Mouse (Mus musculus) forebrain, embryonic 14.5 days (tissue): ENCODE data around the gene Mrtfa. TPM values are rescaled to one million over a fixed set of nuclear protein-coding genes. Genes with fewer than 3 reads are reported as not detected.

Experiments used
- ATAC-seq: fragments of 200-750 bp; cut with Nextera tagmentation; 2 replicates; pipeline ENCODE4 v1.8.0; 2017; ENCODE audit warnings: mild to moderate bottlenecking, moderate library complexity
- DNase-seq: peaks from one replicate; pipeline ENCODE4 v3.0.0-alpha.2; 2015; ENCODE audit warnings: low spot score
- H3K27ac ChIP-seq: fragments of 300-500 bp; sonication (generic); 2 replicates; pipeline ENCODE4 v1.5.1; 2014; ENCODE audit warnings: low read depth, mild to moderate bottlenecking, control low read depth, low read length, moderate library complexity
- H3K27me3 ChIP-seq: fragments of 300-500 bp; sonication (generic); replicated peaks from 2 replicates; pipeline ENCODE4 v1.6.1; 2014; ENCODE audit warnings: low read length, control low read depth, mixed read lengths; ENCODE audit not compliant: control insufficient read depth, insufficient read depth
- H3K36me3 ChIP-seq: fragments of 300-500 bp; sonication (generic); 2 replicates; pipeline ENCODE4 v1.6.1; 2014; ENCODE audit warnings: low read length, control low read depth; ENCODE audit not compliant: control insufficient read depth, insufficient read depth
- H3K4me1 ChIP-seq: fragments of 300-500 bp; sonication (generic); 2 replicates; pipeline ENCODE4 v1.6.1; 2014; ENCODE audit warnings: antibody characterized with exemption, low read length, control low read depth; ENCODE audit not compliant: control insufficient read depth, insufficient read depth
- H3K4me2 ChIP-seq: fragments of 300-500 bp; sonication (generic); 2 replicates; pipeline ENCODE4 v1.6.1; 2014; ENCODE audit warnings: mild to moderate bottlenecking, control low read depth, low read length
- H3K4me3 ChIP-seq: fragments of 300-500 bp; sonication (generic); 2 replicates; pipeline ENCODE4 v1.5.1; 2014; ENCODE audit warnings: low read depth, low read length, control low read depth
- H3K9ac ChIP-seq: fragments of 300-500 bp; sonication (generic); 2 replicates; pipeline ENCODE4 v1.6.1; 2014; ENCODE audit warnings: mild to moderate bottlenecking, low read length, control low read depth, moderate library complexity
- H3K9me3 ChIP-seq: fragments of 300-500 bp; sonication (generic); replicated peaks from 2 replicates; pipeline ENCODE4 v1.6.1; 2016; ENCODE audit warnings: low read length, control low read depth, mixed read lengths; ENCODE audit not compliant: control insufficient read depth
- WGBS: fragments of 180-500 bp; shearing (Covaris S2); extraction: QIAGEN DNeasy Blood & Tissue Kit; methylation state at CpG from one replicate; pipeline ENCODE4 v1.1.7; 2014; 5-methylcytosine and 5-hydroxymethylcytosine counted together
- polyA plus RNA-seq: library from polyadenylated mRNA; unstranded; fragments of >200 nt; fragmentation: Nextera tagmentation; extraction: Ambion mirVana; gene quantifications from 2 replicates; pipeline ENCODE4 v1.2.1, GENCODE M21; 2014

The Mrtfa gene
- polyA plus RNA-seq, 1 experiment from 2014 or later: 13.6 TPM

DNA sequence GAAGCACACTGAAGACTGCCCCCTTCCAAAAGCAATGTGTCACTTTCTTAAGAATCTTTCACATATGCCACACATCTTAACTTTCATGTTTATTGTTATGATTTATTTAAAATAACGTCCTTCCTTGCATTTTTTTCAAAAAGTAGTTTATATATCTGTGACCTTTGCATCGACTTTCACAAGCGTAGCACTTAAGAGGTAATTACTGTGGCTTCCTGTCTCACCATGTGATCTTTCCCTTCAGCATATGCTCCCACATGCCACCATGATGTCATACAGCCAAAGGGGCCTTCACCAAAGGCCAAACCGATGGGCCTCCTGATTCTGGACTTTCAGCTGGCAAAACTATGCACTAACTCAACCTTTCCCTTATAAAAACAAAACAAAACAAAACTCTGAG, 109.3 kb downstream of the Mrtfa start:
- no peaks in the 10 kb centered on the region for H3K36me3 ChIP-seq
- no peak overlapping the region for H3K4me2 ChIP-seq
- WGBS: 84% methylated on average over 4 of the region's 4 CpGs
- H3K4me1 ChIP-seq: peaks cover under 1% of the 10 kb centered on the region; the same call in 1 of the 2 replicates
- H3K9ac ChIP-seq: no peak overlapping the region
- DNase-seq: no peak
- no peak overlapping the region for H3K27ac ChIP-seq
- H3K4me3 ChIP-seq: no peak overlapping the region
- ATAC-seq: no peak
- no peaks in the 10 kb centered on the region for H3K9me3 ChIP-seq
- no peaks in the 10 kb centered on the region for H3K27me3 ChIP-seq

DNA sequence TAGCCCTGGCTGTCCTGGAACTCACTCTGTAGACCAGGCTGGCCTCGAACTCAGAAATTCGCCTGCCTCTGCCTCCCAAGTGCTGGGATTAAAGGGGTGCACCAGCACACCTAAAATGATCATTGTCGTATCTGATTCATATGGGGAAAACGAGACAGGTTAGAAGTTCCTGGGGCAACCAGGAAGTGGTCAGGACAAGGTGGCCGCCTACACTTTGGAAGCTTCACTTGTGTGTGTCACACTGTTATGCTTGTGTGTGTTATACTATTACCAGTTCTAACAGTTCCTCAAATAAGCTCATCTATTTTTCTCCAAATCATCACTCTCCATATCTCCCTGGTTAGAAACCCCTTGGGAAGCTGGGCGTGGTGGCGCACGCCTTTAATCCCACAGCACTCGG, 110.2 kb downstream of the Mrtfa start:
- Histone ChIP-seq H3K4me1 (no peaks in the 10 kb centered on the region), H3K27me3 (no peaks in the 10 kb centered on the region), H3K9ac (no peak overlapping the region), H3K27ac (no peak overlapping the region), H3K4me2 (no peak overlapping the region), H3K9me3 (no peaks in the 10 kb centered on the region), H3K4me3 (no peak overlapping the region), H3K36me3 (no peaks in the 10 kb centered on the region)
- 95% methylated on average over 9 of the region's 9 CpGs for WGBS
- no peak for ATAC-seq
- DNase-seq: no peak

DNA sequence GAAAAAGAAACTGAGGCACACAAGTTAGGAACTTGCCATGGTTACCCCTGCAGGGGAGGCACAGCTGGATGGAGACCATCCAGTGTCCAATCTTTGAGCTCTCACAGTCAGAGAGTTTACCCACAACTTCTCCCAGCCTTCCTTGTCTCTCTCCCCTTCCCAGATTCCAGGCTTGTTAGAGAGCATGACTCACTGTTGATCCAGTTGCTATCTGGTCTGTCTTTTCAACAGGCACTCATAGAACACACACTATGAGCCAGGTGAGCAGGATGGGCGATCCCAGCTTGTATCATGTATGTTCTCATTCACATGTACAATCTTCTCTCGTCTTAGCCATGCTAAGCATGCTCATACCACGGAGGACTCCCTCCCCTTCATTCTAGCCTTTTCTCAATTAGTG, 111.3 kb downstream of the Mrtfa start:
- DNase-seq (no peak), ATAC-seq (no peak)
- 93% methylated on average over 3 of the region's 3 CpGs for WGBS
- H3K4me3 ChIP-seq: no peak overlapping the region
- no peak overlapping the region for H3K4me2 ChIP-seq
- H3K9me3 ChIP-seq: no peaks in the 10 kb centered on the region
- H3K9ac ChIP-seq: no peak overlapping the region
- no peaks in the 10 kb centered on the region for H3K36me3 ChIP-seq
- no peaks in the 10 kb centered on the region for H3K4me1 ChIP-seq
- no peaks in the 10 kb centered on the region for H3K27me3 ChIP-seq
- no peak overlapping the region for H3K27ac ChIP-seq

DNA sequence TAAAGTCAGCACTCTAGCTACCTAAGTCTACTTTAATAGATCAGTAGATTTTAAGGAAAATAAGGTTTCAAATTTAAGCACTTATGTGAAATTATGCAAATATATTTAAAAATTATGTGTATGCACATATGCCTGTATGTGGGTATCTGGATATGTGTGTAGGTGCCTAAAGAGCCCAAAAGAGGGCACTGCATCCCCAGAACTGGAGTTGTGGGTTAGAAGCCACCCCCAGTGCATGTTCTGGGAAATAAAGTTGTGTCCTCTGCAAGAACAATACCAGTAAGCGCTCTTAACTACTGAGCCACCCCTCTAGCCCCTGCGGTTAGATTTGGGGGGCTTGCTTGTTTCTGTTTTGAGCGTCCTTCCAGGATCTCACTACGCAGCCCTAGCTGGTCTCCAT, 113.0 kb downstream of the Mrtfa start:
- H3K4me3 ChIP-seq: no peak overlapping the region
- WGBS: 96% methylated on average over 4 of the region's 4 CpGs
- no peaks in the 10 kb centered on the region for H3K27me3 ChIP-seq
- DNase-seq (no peak), ATAC-seq (no peak)
- H3K9me3 ChIP-seq: no peaks in the 10 kb centered on the region
- no peak overlapping the region for H3K9ac ChIP-seq
- no peaks in the 10 kb centered on the region for H3K36me3 ChIP-seq
- no peak overlapping the region for H3K27ac ChIP-seq
- no peaks in the 10 kb centered on the region for H3K4me1 ChIP-seq
- no peak overlapping the region for H3K4me2 ChIP-seq

DNA sequence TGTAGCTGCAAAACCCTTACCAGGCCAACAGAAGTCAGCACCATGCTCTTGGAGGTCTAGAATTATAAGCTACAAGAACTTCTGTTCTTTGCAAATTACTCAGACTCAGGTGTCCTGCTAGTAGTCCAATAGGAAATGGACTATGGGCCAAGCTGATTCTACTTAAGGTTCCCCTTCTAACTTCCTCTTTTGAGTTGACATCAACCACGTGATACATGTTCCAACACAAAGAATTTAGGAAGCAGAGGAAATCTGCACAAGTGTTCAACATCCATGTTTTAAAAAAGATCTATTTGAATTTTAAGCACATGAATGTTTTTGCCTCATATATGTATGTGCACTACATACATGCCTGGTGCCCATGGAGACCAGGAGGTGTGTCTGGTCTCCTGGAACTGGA, 116.0 kb downstream of the Mrtfa start:
- no peak overlapping the region for H3K9ac ChIP-seq
- no peak overlapping the region for H3K4me3 ChIP-seq
- ATAC-seq: no peak
- H3K4me2 ChIP-seq: no peak overlapping the region
- H3K9me3 ChIP-seq: no peaks in the 10 kb centered on the region
- H3K36me3 ChIP-seq: no peaks in the 10 kb centered on the region
- H3K27ac ChIP-seq: no peak overlapping the region
- 91% methylated on average over 1 of the region's 1 CpGs for WGBS
- H3K4me1 ChIP-seq: no peaks in the 10 kb centered on the region
- no peaks in the 10 kb centered on the region for H3K27me3 ChIP-seq
- no peak for DNase-seq

DNA sequence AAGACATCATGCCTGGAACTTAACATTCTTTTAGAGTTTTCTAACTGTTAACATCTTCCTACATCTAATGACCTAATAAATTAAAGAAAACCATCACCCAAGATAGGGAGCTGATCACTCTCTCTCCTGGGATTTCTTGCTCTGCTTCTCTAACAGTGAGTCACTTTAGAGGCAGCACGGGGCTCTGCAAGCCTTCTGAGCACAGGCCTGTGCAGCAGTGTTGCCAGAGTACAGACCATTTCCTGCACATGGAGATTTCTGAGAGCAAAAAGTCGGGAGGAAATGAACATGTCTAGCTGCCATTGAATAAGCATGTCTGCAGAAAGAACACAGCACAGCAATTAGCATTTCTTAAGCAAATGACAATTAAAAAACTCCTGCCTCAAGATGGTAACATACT, 116.8 kb downstream of the Mrtfa start:
- H3K27ac ChIP-seq: no peak overlapping the region
- no peaks in the 10 kb centered on the region for H3K4me1 ChIP-seq
- H3K27me3 ChIP-seq: no peaks in the 10 kb centered on the region
- ATAC-seq (no peak), DNase-seq (no peak)
- no peak overlapping the region for H3K4me3 ChIP-seq
- no peaks in the 10 kb centered on the region for H3K9me3 ChIP-seq
- H3K36me3 ChIP-seq: no peaks in the 10 kb centered on the region
- no peak overlapping the region for H3K4me2 ChIP-seq
- 70% methylated on average over 2 of the region's 2 CpGs for WGBS
- H3K9ac ChIP-seq: no peak overlapping the region

DNA sequence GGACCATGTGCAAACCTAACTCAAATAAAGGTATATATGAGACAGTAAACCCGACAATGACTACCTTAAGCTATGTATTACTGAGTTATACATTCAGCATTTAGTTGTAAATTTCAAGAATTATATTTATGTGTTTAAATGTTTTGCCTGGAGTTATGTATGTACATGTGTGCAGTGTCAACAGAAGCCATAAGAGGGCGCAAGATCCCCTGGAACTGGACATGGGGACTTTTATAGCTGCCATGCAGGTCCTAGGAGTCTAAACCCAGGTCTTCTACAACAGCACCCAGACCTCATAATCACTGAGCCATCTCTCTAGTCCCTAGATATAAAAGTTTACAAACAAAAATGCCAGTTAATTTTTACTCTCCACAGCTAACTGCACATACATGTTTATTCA, 117.8 kb downstream of the Mrtfa start:
- Histone ChIP-seq H3K27me3 (no peaks in the 10 kb centered on the region), H3K36me3 (no peaks in the 10 kb centered on the region), H3K4me3 (no peak overlapping the region), H3K27ac (no peak overlapping the region), H3K9ac (no peak overlapping the region), H3K4me2 (no peak overlapping the region), H3K9me3 (no peaks in the 10 kb centered on the region), H3K4me1 (no peaks in the 10 kb centered on the region)
- 72% methylated on average over 2 of the region's 2 CpGs for WGBS
- DNase-seq: no peak
- ATAC-seq: no peak

DNA sequence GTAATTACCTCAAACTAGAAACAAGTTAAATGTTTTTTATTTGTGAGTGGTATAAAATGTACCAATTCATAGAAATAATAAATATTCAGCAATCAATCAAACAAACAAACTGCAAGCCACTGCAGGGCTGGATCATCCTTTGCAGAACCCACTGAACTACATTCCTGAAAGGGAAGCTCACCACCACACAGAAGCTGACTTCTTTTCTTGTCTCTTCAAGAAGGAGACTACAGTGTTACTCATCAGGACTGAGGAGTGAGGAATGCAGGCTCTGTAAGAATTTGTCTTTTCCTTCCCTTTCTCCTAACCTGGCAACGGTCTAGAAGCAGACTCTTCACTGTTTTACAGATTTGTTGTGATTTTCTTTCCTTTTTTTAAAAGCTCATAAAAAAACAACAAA, 120.1 kb downstream of the Mrtfa start:
- no peaks in the 10 kb centered on the region for H3K27me3 ChIP-seq
- H3K27ac ChIP-seq: no peak overlapping the region
- H3K9me3 ChIP-seq: no peaks in the 10 kb centered on the region
- no peak overlapping the region for H3K9ac ChIP-seq
- ATAC-seq: no peak
- 89% methylated on average over 1 of the region's 1 CpGs for WGBS
- H3K4me3 ChIP-seq: no peak overlapping the region
- H3K4me1 ChIP-seq: no peaks in the 10 kb centered on the region
- no peak for DNase-seq
- no peak overlapping the region for H3K4me2 ChIP-seq
- no peaks in the 10 kb centered on the region for H3K36me3 ChIP-seq

DNA sequence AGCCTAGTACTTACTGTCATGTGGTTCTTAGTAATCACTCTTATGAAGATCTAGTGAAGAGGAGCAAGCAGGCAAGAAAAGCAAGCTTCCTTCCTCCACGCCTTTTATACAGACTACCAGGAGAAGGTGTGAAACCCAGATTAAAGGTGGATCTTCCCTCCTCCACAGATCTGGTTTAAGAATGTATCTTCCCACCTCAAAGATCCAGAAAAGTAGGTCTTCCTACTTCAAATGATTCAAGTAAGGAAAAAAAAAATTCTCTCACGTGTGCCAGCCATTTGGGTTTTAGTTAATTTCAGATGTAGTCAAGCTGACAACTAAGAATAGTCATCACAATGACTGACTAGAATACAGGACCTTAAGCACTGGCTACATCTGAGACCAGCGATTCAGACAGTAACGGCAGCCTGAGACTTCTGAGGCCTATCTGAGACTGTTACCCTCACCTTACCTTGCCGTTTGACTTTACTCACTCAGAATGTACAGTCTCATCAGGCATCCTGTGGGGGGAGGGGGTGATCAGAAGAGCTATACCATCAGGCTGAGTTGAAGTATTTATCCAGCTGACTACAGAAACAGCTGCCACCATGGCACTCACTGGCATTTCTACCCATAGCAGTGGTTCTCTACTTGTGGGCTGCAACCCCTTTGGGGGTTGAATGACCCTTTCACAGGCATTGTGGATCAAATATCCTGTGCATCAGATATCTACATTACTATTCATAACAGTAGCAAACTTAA, 121.7 kb downstream of the Mrtfa start:
- H3K4me3 ChIP-seq: no peak overlapping the region
- H3K36me3 ChIP-seq: no peaks in the 10 kb centered on the region
- no peak overlapping the region for H3K27ac ChIP-seq
- WGBS: 95% methylated on average over 5 of the region's 5 CpGs
- H3K27me3 ChIP-seq: no peaks in the 10 kb centered on the region
- no peak for DNase-seq
- no peaks in the 10 kb centered on the region for H3K4me1 ChIP-seq
- ATAC-seq: no peak
- no peak overlapping the region for H3K4me2 ChIP-seq
- no peaks in the 10 kb centered on the region for H3K9me3 ChIP-seq
- no peak overlapping the region for H3K9ac ChIP-seq
